Mouse (Mus musculus) hindbrain, embryonic 14.5 days (tissue): ENCODE results near the gene Calu. TPM values are rescaled to one million over a fixed set of nuclear protein-coding genes. Genes with fewer than 3 reads are reported as not detected.
"Not testable (repeated sequence)": the region's sequence is repeated elsewhere in the genome, so short reads cannot be mapped to it uniquely, and the experiment has no call there.

ENCODE experiments used
- ATAC-seq: fragments of 200-750 bp; cut with Nextera tagmentation; 2 replicates; pipeline ENCODE4 v1.8.0; 2017; ENCODE audit warnings: moderate number of reproducible peaks, mild to moderate bottlenecking, moderate TSS enrichment, moderate library complexity; ENCODE audit not compliant: low FRiP score
- DNase-seq: peaks from one replicate; pipeline ENCODE4 v3.0.0-alpha.2; 2015; ENCODE audit warnings: low spot score
- H3K27ac ChIP-seq: fragments of 300-500 bp; sonication (generic); 2 replicates; pipeline ENCODE4 v1.5.1; 2014; ENCODE audit warnings: mild to moderate bottlenecking, moderate library complexity
- H3K27me3 ChIP-seq: fragments of 300-500 bp; sonication (generic); 2 replicates; pipeline ENCODE4 v1.6.1; 2014; ENCODE audit warnings: mild to moderate bottlenecking, low read length, mixed read lengths; ENCODE audit not compliant: control insufficient read depth, insufficient read depth
- H3K36me3 ChIP-seq: fragments of 300-500 bp; sonication (generic); replicated peaks from 2 replicates; pipeline ENCODE4 v1.6.1; 2014; ENCODE audit not compliant: control insufficient read depth, insufficient read depth
- H3K4me1 ChIP-seq: fragments of 300-500 bp; sonication (generic); replicated peaks from 2 replicates; pipeline ENCODE4 v1.6.1; 2014; ENCODE audit warnings: antibody characterized with exemption, low read length, mixed read lengths; ENCODE audit not compliant: control insufficient read depth, insufficient read depth
- H3K4me2 ChIP-seq: fragments of 300-500 bp; sonication (generic); replicated peaks from 2 replicates; pipeline ENCODE4 v1.6.1; 2014; ENCODE audit warnings: mild to moderate bottlenecking, moderate library complexity
- H3K4me3 ChIP-seq: fragments of 300-500 bp; sonication (generic); replicated peaks from 2 replicates; pipeline ENCODE4 v1.5.1; 2014; ENCODE audit warnings: mild to moderate bottlenecking, low read length
- H3K9ac ChIP-seq: fragments of 300-500 bp; sonication (generic); 2 replicates; pipeline ENCODE4 v1.6.1; 2014
- H3K9me3 ChIP-seq: fragments of 300-500 bp; sonication (generic); 2 replicates; pipeline ENCODE4 v1.6.1; 2016; ENCODE audit warnings: low read length; ENCODE audit not compliant: control insufficient read depth
- WGBS: fragments of 180-500 bp; shearing (Covaris S2); extraction: QIAGEN DNeasy Blood & Tissue Kit; methylation state at CpG from one replicate; pipeline ENCODE4 v1.1.7; 2014; 5-methylcytosine and 5-hydroxymethylcytosine counted together
- polyA plus RNA-seq: library from polyadenylated mRNA; unstranded; fragments of >200 nt; fragmentation: Nextera tagmentation; extraction: Ambion mirVana; gene quantifications from 2 replicates; pipeline ENCODE4 v1.2.1, GENCODE M21; 2014

Gene Calu
- polyA plus RNA-seq, 1 experiment from 2014 or later = 187 TPM

DNA sequence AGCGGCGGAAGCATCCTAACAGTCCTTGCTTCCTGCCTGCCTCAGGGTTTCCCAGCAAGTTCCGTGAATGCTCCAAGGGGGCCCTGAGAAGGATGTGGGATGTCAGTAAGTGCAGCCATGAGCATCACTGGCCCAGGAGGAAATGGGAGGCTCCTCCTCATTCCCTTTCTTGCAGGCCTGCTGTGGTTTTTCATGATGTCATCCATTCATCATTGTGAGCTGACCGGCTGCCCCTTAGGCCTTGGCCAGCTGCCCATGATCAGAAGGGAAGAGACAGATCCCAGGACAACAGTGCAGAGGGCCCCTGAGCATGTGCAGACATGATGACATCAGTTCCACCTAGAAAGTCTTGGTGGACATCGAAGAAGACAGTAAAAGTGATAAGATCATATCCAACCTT, 29.0 kb upstream of the Calu start, which contains the start of gene Fam71f1:
Fam71f1 (plus strand) TSS at position 262 of the 400 bp plus-strand sequence.
- Histone ChIP-seq H3K9ac (no peak within 1 kb of the TSS), H3K4me1 (no peaks in the 10 kb centered on the region), H3K27me3 (no peaks in the 10 kb centered on the region), H3K27ac (no peak within 1 kb of the TSS), H3K4me3 (no peak within 1 kb of the TSS), H3K9me3 (no peaks in the 10 kb centered on the region), H3K4me2 (no peak within 1 kb of the TSS), H3K36me3 (no peaks in the 10 kb centered on the region)
- DNase-seq (no peak), ATAC-seq (no peak)
- 68% methylated on average over 5 of the region's 5 CpGs for WGBS

DNA sequence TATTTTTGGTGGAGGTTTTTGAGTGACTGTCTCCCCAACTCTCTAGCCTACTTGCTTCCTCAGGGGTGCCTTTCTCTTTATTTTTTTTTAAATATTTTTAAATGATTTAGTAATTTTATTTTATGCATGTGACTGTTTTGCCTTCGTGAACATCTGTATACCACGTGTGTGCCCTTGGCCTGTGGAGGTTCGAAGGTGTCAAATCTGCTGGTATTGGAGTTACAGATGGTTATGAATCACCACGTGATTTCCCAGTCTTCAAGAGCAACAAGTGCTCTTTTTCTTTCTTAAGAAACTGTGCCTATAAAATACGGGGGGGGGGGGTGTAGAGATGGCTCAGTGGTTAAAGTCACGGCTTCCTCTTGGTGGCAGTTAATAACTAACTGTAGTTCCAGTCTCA, 26.3 kb upstream of the Calu start:
- ATAC-seq (no peak), DNase-seq (no peak)
- H3K9ac ChIP-seq = no peak overlapping the region
- H3K36me3 ChIP-seq = no peaks in the 10 kb centered on the region
- H3K4me1 ChIP-seq = no peaks in the 10 kb centered on the region
- H3K4me3 ChIP-seq = no peak overlapping the region
- H3K4me2 ChIP-seq = no peak overlapping the region
- no peaks in the 10 kb centered on the region for H3K27me3 ChIP-seq
- WGBS = 84% methylated on average over 6 of the region's 6 CpGs
- no peak overlapping the region for H3K27ac ChIP-seq
- no peaks in the 10 kb centered on the region for H3K9me3 ChIP-seq

DNA sequence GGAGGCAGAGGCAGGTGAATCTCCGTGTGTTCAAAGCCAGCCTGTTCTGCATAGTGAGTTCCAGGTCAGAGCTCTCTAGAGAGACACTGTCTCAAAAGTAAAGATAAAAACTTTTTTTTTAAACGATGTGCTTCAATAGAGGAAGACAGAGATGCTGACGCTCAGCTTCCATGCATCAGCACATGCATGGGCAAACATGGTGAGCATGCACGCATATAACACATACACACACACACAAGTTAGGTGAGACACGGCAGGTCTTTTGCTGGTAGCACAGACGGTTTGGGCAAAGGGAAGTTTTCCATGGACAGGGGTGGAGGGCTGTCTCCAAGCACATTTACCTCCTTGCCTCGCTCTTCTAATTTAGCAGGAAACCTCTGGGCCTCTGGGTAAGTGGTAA, 25.7 kb upstream of the Calu start:
- H3K9me3 ChIP-seq = no peaks in the 10 kb centered on the region
- H3K4me2 ChIP-seq = no peak overlapping the region
- H3K27ac ChIP-seq = no peak overlapping the region
- no peaks in the 10 kb centered on the region for H3K36me3 ChIP-seq
- no peak overlapping the region for H3K9ac ChIP-seq
- H3K4me3 ChIP-seq = no peak overlapping the region
- no peaks in the 10 kb centered on the region for H3K4me1 ChIP-seq
- 92% methylated on average over 7 of the region's 7 CpGs for WGBS
- DNase-seq (no peak), ATAC-seq (no peak)
- no peaks in the 10 kb centered on the region for H3K27me3 ChIP-seq

DNA sequence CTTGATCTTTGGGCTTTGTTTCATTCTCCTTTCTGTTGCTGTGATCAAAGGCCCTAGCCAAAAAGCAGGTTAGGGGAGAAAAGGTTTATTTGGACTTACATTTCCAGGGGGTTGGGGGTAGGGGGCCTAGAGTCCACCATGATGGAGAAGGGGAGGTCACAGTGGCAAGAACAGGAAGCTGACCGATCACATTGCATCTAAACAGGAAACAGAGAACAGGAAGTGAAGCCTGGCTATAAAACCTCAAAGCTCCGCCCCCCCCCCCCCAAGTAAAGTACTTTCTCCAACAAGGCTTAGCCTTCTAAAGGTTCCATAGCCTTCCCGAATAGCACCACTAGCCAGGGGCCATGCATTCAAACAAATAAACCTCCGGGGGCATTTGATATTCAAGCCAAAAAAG, 25.1 kb upstream of the Calu start:
- Histone ChIP-seq H3K4me3 (no peak overlapping the region), H3K27me3 (no peaks in the 10 kb centered on the region), H3K9me3 (no peaks in the 10 kb centered on the region), H3K4me1 (no peaks in the 10 kb centered on the region), H3K27ac (no peak overlapping the region), H3K36me3 (no peaks in the 10 kb centered on the region), H3K4me2 (no peak overlapping the region), H3K9ac (no peak overlapping the region)
- DNase-seq (no peak), ATAC-seq (no peak)
- WGBS = 90% methylated on average over 4 of the region's 4 CpGs

DNA sequence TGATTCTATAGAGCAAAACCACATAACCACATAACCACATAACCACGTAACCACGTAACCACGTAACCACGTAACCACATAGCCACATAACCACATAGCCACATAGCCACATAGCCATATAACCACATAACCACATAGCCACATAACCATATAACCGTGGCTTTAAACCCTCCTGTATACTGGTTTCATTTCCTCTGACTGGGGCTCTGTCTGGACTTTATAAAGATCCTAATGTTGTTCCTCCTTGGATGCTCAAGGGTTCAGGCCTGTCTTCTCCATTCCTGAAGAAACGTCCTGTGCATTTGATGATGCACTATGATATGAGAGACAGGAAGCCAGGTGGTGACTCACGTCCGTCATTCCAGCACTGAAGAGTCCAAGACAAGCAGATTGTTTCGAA, 20.9 kb upstream of the Calu start:
- no peak for ATAC-seq
- Histone ChIP-seq H3K4me2 (no peak overlapping the region), H3K4me3 (no peak overlapping the region), H3K9me3 (no peaks in the 10 kb centered on the region), H3K36me3 (no peaks in the 10 kb centered on the region), H3K4me1 (no peaks in the 10 kb centered on the region), H3K27me3 (no peaks in the 10 kb centered on the region), H3K9ac (no peak overlapping the region), H3K27ac (no peak overlapping the region)
- DNase-seq = no peak
- 89% methylated on average over 9 of the region's 9 CpGs for WGBS

DNA sequence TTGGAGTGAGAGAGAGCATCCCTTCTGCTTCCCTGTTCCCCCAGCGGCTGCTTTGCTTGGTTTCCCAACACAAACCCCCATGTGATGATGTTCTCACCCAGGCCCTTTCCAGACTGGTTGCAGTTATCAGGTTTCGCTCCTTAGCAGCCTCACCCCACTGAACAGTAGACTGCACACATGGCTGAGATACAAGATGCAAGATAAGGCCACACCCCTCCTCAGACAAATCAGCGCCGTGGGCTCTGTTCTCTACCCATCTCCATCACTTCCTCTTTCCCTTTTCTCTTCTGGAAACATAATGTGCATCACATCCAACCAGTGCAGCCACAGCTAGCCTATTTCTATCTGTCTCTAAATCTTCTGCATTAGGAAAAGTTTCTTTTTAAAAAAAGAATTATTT, 18.4 kb upstream of the Calu start:
- H3K4me3 ChIP-seq = no peak overlapping the region
- ATAC-seq = no peak
- no peak overlapping the region for H3K27ac ChIP-seq
- no peaks in the 10 kb centered on the region for H3K9me3 ChIP-seq
- H3K9ac ChIP-seq = no peak overlapping the region
- no peak for DNase-seq
- H3K4me1 ChIP-seq = no peaks in the 10 kb centered on the region
- no peaks in the 10 kb centered on the region for H3K27me3 ChIP-seq
- 78% methylated on average over 4 of the region's 4 CpGs for WGBS
- H3K4me2 ChIP-seq = no peak overlapping the region
- no peaks in the 10 kb centered on the region for H3K36me3 ChIP-seq

DNA sequence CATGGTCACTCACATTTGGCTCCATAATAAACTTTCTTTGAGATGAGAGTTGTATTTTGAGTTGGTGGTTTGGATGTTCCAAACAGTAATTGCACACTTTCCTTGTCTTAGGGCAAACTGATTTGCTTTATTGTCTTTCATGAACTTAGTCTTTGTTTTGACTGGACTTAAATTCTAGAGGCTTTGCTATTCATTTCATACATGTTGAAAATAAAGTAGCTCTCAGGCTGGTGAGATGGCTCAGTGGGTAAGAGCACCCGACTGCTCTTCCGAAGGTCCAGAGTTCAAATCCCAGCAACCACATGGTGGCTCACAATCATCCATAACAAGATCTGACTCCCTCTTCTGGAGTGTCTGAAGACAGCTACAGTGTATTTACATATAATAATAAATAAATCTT, 1.4 kb upstream of the Calu start:
- H3K9ac ChIP-seq, H3K4me2 ChIP-seq, H3K4me3 ChIP-seq, H3K36me3 ChIP-seq, DNase-seq, H3K27me3 ChIP-seq, ATAC-seq, H3K27ac ChIP-seq, H3K9me3 ChIP-seq: not testable (repeated sequence)
- 95% methylated on average over 2 of the region's 2 CpGs for WGBS
- peaks cover 13% of the 10 kb centered on the region for H3K4me1 ChIP-seq

DNA sequence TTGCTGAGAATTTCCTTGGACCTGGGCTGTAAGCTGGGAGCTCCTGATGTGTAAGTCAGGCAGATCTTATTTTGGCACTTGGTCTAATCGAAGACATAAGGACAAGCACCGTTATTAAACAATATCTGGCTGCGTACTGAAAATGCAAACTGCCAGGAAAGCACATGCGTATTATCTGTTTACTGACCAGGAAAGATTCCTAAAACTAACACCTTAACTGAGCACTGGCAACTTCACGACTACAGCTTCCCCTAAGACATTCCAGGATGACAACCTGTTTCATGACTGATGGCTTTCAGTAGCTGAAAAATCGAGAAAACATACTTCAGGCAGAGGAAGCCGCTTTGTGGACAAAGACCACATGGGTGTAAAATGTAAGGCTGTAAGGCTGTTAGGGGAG, 680 bp upstream of the Calu start:
- 46% methylated on average over 7 of the region's 7 CpGs for WGBS
- DNase-seq = no peak
- Histone ChIP-seq H3K4me1 (peaks cover 13% of the 10 kb centered on the region), H3K27ac (peak overlapping the region; percentile 89), H3K36me3 (no peaks in the 10 kb centered on the region), H3K4me2 (peak overlapping the region; percentile 57), H3K27me3 (no peaks in the 10 kb centered on the region), H3K9ac (peak overlapping the region; percentile 75), H3K9me3 (no peaks in the 10 kb centered on the region), H3K4me3 (peak overlapping the region; percentile 98)
- ATAC-seq = no peak

DNA sequence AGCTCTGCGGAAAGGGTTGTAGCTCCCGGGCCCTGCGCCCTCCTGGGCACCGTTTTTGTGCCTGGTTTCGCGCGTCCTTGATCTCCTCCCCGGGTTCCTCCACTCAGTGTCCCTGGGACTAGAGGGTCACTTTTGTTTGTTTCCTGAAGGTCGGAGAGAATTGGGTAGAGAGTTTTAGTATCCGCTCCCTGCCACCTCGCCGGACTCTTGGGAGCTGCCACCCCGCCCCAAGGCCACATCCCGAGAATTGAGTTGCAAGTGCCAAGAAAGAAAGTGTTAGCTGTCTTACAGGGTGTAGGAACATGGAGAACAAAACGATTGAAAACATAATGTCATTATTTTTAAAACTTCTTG, 479 bp downstream of the Calu start:
- peak overlapping the region; percentile 79 for H3K4me2 ChIP-seq
- H3K9ac ChIP-seq = peak overlapping the region; percentile 87
- no peaks in the 10 kb centered on the region for H3K27me3 ChIP-seq
- peaks cover 13% of the 10 kb centered on the region for H3K4me1 ChIP-seq
- peak overlapping the region; percentile 98 for H3K4me3 ChIP-seq
- H3K9me3 ChIP-seq = no peaks in the 10 kb centered on the region
- DNase-seq (no peak), ATAC-seq (no peak)
- peak overlapping the region; percentile 78 for H3K27ac ChIP-seq
- 0% methylated on average over 15 of the region's 15 CpGs for WGBS
- H3K36me3 ChIP-seq = no peaks in the 10 kb centered on the region

DNA sequence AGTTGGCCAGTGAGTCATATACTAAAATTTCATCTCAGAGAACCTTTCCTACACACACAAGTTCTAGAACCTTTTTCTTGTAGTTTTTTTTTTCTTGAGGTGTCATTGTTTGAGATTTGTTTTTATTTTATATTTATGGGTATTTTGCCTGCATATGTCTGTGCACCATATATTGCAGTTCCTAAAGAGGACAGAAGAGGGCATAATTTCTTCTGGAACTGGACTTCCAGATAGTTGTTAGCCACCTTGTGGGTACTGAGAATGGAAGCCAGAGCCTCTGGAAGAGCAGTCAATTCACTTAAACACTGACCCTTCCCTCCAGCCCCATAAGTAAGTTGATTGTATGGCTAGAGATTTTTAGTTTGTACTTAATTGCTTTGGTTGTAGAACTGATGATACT, 3.7 kb downstream of the Calu start:
- no peak overlapping the region for H3K9ac ChIP-seq
- H3K27me3 ChIP-seq = no peaks in the 10 kb centered on the region
- no peak overlapping the region for H3K4me2 ChIP-seq
- H3K27ac ChIP-seq = no peak overlapping the region
- no peaks in the 10 kb centered on the region for H3K9me3 ChIP-seq
- peaks cover 13% of the 10 kb centered on the region for H3K4me1 ChIP-seq
- peaks cover 5% of the 10 kb centered on the region for H3K36me3 ChIP-seq
- no peak for ATAC-seq
- no peak for DNase-seq
- H3K4me3 ChIP-seq = no peak overlapping the region
